Mouse (Mus musculus) midbrain, embryonic 11.5 days (tissue): ENCODE measurements at regions not wholly inside any gene's neighbourhood (a gene's known extent, or its start where the extent isn't known, plus 50 kb on each side); places are given as distances from the start of the nearest gene placed in this dataset.

Experiments used
- ATAC-seq: fragments of 200-750 bp; cut with Nextera tagmentation; 2 replicates; pipeline ENCODE4 v1.8.0; 2017; ENCODE audit warnings: moderate TSS enrichment, moderate library complexity; ENCODE audit not compliant: low FRiP score
- DNase-seq: peaks from one replicate; pipeline ENCODE4 v3.0.0; 2015; ENCODE audit warnings: low spot score; ENCODE audit errors: missing footprints
- H3K27ac ChIP-seq: fragments of 300-500 bp; sonication (generic); 2 replicates; pipeline ENCODE4 v1.5.1; 2014; ENCODE audit warnings: low read depth, low read length
- H3K27me3 ChIP-seq: fragments of 300-500 bp; sonication (generic); 2 replicates; pipeline ENCODE4 v1.6.1; 2014; ENCODE audit warnings: mild to moderate bottlenecking, low read length, moderate library complexity, mixed read lengths; ENCODE audit not compliant: control insufficient read depth, insufficient read depth
- H3K36me3 ChIP-seq: fragments of 300-500 bp; sonication (generic); 2 replicates; pipeline ENCODE4 v1.6.1; 2014; ENCODE audit warnings: mild to moderate bottlenecking, low read length, moderate library complexity, mixed read lengths; ENCODE audit not compliant: control insufficient read depth, insufficient read depth
- H3K4me1 ChIP-seq: fragments of 300-500 bp; sonication (generic); 2 replicates; pipeline ENCODE4 v1.6.1; 2014; ENCODE audit warnings: low read length; ENCODE audit not compliant: control insufficient read depth, insufficient read depth
- H3K4me2 ChIP-seq: fragments of 300-500 bp; sonication (generic); 2 replicates; pipeline ENCODE4 v1.6.1; 2014; ENCODE audit warnings: mild to moderate bottlenecking, moderate library complexity
- H3K4me3 ChIP-seq: fragments of 300-500 bp; sonication (generic); 2 replicates; pipeline ENCODE4 v1.5.1; 2014; ENCODE audit warnings: low read depth, low read length
- H3K9ac ChIP-seq: fragments of 300-500 bp; sonication (generic); 2 replicates; pipeline ENCODE4 v1.6.1; 2014; ENCODE audit warnings: low read length
- H3K9me3 ChIP-seq: fragments of 300-500 bp; sonication (generic); 2 replicates; pipeline ENCODE4 v1.6.1; 2016; ENCODE audit warnings: low read length; ENCODE audit not compliant: control insufficient read depth
- WGBS: fragments of 180-500 bp; shearing (Covaris S2); extraction: QIAGEN DNeasy Blood & Tissue Kit; methylation state at CpG from one replicate; pipeline ENCODE4 v1.1.7; 2014; 5-methylcytosine and 5-hydroxymethylcytosine counted together

DNA sequence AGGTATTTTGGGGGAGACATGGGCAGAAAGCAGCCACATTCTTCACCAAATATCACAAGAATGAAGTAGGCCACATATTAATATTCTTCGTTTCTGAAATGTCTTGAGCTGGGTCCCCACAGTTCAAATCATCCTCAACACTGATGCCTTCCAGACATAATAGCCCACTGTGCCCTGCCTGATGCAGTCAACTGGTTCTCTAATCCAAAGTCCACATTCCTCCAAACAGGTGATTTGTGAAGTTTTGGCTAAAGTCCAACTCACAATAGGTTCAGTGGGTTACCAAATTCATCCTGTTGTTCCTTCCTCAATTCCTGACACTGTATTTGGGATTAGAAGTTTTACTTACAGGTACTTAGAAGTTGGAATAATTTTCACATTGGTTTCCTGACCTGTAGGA, 485.3 kb downstream of the Kctd12 start:
- ATAC-seq (no peak), DNase-seq (no peak)
- Histone ChIP-seq H3K9me3 (no peaks in the 10 kb centered on the region), H3K27me3 (no peaks in the 10 kb centered on the region), H3K36me3 (no peaks in the 10 kb centered on the region), H3K27ac (no peak overlapping the region), H3K4me3 (no peak overlapping the region), H3K9ac (no peak overlapping the region), H3K4me2 (no peak overlapping the region), H3K4me1 (no peaks in the 10 kb centered on the region)
- WGBS, result 70% methylated on average over 1 of the region's 1 CpGs

DNA sequence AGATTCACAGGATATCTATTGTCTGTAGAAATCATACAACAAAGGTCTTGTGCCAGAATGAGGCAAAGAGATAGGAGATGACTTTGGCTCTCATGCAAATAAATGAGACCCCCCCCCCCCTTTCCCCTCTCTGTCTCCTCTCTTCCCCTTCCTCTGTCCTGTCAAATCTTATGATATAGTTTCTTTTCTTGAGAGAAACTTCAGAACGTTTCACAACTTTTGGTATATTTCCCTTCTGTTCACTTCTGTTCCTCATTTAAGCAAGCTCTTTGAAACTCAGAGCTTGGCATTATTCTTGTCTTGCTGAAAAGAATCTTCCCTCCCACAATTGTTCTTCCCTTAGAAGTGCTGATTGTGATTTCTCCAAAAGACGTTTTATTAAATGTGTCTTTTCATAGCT, 490.1 kb downstream of the Kctd12 start:
- 72% methylated on average over 2 of the region's 2 CpGs for whole genome bisulfite sequencing
- no peak for ATAC-seq
- Histone ChIP-seq H3K27me3 (no peaks in the 10 kb centered on the region), H3K4me3 (no peak overlapping the region), H3K9ac (no peak overlapping the region), H3K36me3 (no peaks in the 10 kb centered on the region), H3K9me3 (no peaks in the 10 kb centered on the region), H3K4me1 (no peaks in the 10 kb centered on the region), H3K4me2 (no peak overlapping the region), H3K27ac (no peak overlapping the region)
- DNase-seq, result no peak

DNA sequence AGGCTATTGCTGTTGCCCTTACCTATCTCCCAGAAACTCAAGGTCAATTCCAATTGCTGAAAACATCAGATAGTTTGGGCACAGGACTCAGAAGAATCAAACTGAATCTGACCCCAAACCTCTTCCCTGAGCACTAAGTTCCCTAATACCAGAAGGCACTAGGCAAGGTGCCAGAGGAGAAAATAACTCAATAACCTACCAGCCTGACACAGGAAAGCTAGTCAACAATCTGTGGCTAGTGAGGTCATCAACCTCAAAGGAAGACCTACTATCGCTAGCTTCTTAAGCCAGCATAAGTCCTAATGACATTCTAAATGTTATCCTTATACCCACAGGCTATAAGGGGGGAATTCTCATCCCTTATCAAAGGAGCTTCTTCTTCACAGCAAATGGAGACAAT, 491.2 kb downstream of the Kctd12 start:
- no peaks in the 10 kb centered on the region for H3K27me3 ChIP-seq
- H3K36me3 ChIP-seq, result no peaks in the 10 kb centered on the region
- no peak overlapping the region for H3K27ac ChIP-seq
- H3K4me2 ChIP-seq, result no peak overlapping the region
- 87% methylated on average over 1 of the region's 1 CpGs for WGBS
- no peak for DNase-seq
- no peaks in the 10 kb centered on the region for H3K9me3 ChIP-seq
- H3K4me3 ChIP-seq, result no peak overlapping the region
- H3K9ac ChIP-seq, result no peak overlapping the region
- ATAC-seq, result no peak
- H3K4me1 ChIP-seq, result no peaks in the 10 kb centered on the region

DNA sequence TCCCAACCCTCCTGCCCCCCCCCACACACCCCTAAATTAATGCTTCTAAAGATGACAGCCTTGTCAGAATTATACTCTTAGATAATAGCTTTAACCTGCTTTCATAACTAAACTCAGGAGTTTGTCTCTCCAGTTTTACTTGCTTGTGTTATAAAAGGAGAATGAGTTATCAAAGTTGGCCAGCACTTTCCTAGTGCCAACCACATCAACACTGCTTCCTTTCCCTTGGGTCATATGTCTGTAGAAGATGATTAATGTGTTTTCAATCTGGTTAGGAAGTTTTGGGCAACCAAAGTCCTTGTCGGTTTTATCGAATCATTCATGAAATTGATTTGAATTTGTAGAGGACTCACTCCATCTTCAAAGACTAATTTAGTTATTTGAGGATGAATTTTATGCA, 505.3 kb downstream of the Kctd12 start:
- Histone ChIP-seq H3K27me3 (no peaks in the 10 kb centered on the region), H3K4me1 (no peaks in the 10 kb centered on the region), H3K4me3 (no peak overlapping the region), H3K4me2 (no peak overlapping the region), H3K27ac (no peak overlapping the region), H3K9ac (no peak overlapping the region), H3K9me3 (no peaks in the 10 kb centered on the region), H3K36me3 (no peaks in the 10 kb centered on the region)
- ATAC-seq (no peak), DNase-seq (no peak)
- 94% methylated on average over 2 of the region's 2 CpGs for WGBS

DNA sequence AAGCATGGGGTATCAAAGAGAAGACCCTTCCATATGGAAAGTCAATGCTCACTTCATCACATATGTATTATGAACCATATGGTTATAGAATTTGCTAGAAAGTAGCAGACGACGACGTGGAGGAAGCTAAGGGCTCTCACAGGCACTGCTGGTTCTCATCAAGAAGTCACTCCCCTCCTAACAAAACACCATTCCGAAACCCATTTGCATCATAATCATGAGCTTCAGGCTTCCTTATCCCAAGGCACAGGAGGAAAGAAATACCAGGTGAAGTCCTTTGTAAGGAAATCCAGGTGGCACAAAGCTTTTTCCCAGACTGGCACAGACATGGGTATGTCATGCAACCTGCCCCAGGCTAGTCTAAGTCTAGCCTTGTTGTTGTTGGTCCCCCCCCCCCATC, 513.1 kb downstream of the Kctd12 start:
- Histone ChIP-seq H3K9ac (no peak overlapping the region), H3K4me2 (no peak overlapping the region), H3K9me3 (no peaks in the 10 kb centered on the region), H3K27ac (no peak overlapping the region), H3K4me1 (no peaks in the 10 kb centered on the region), H3K27me3 (no peaks in the 10 kb centered on the region), H3K36me3 (no peaks in the 10 kb centered on the region), H3K4me3 (no peak overlapping the region)
- DNase-seq, result no peak
- no peak for ATAC-seq
- WGBS, result 43% methylated on average over 4 of the region's 4 CpGs

DNA sequence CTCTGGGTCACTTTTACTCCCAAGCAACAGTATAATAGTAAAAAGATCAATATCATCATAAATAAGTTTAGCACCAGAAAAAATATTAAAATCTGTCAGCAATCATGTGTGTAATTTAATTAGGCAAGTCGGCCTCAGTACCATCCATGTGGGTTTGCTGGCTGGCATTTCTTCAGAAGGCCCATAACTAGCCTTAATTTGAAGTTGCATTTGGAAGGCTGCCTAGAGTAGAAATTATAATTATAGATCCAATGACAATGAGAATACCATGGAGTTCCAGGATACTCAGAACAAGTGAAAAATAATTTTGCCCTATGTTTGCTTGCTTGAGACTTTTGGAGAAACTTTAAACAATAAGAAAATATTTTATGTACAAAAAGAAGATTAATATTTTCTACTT, 521.4 kb downstream of the Kctd12 start:
- DNase-seq (no peak), ATAC-seq (no peak)
- H3K27me3 ChIP-seq, result no peaks in the 10 kb centered on the region
- no peaks in the 10 kb centered on the region for H3K4me1 ChIP-seq
- H3K9ac ChIP-seq, result no peak overlapping the region
- 93% methylated on average over 1 of the region's 1 CpGs for WGBS
- no peaks in the 10 kb centered on the region for H3K36me3 ChIP-seq
- no peak overlapping the region for H3K27ac ChIP-seq
- no peaks in the 10 kb centered on the region for H3K9me3 ChIP-seq
- H3K4me3 ChIP-seq, result no peak overlapping the region
- no peak overlapping the region for H3K4me2 ChIP-seq

DNA sequence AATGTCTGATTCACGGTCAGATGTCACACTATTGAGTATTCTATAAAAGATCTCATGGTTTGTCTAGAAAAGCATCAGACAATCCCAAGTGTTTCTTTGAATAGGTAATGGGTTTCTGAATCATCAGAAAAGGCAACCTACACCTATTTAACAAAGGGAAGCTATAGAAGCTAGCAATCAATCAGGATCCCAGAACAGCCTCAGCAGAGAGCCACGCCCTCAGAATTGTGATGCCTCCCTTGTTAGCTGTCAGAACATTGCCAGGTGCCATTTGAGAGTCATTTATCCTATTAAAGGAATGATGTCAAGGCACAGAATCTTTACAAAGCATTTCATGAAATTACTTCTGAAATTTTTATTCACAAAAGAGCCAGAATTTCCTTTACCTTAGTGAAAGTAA, 542.7 kb downstream of the Kctd12 start:
- Histone ChIP-seq H3K4me2 (no peak overlapping the region), H3K4me1 (no peaks in the 10 kb centered on the region), H3K27ac (no peak overlapping the region), H3K27me3 (no peaks in the 10 kb centered on the region), H3K4me3 (no peak overlapping the region), H3K36me3 (no peaks in the 10 kb centered on the region), H3K9me3 (no peaks in the 10 kb centered on the region), H3K9ac (no peak overlapping the region)
- ATAC-seq, result no peak
- no peak for DNase-seq
- 74% methylated on average over 2 of the region's 2 CpGs for WGBS

DNA sequence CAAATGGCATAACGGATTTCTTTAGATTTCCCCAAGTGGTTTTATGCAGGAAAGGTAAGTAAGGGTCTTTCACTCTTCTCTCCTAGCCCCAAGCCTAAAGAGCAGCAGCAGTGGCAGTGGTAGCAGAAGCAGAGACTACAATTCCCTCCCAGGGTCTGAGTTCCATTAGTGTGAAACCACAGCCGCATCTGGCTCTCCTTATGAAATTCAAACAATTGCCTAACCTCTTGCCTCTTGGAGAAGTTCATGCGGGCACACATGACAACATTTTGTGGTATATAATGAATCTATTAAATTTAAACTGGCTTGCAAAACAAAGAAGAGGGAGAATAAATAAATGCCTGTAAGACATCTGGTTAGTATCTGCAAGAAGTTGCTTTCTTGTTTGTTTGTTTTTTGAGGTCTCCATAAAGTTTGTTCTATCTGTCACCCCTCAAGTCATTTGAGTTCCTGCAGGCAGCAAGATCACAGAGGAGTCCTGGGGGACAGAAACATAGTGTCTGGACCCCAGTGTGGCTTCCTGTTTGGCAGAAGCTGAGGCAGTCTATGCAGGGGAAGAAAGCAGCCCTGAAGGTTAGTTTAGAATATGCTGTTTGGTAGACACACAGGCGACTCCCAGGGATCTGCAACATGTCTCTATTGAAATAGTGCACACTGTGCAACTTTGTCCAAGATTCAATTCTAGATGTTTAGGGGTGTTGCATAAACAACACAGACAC, 578.9 kb downstream of the Kctd12 start:
- Histone ChIP-seq H3K36me3 (no peaks in the 10 kb centered on the region), H3K9me3 (no peaks in the 10 kb centered on the region), H3K9ac (no peak overlapping the region), H3K27me3 (no peaks in the 10 kb centered on the region), H3K4me3 (no peak overlapping the region), H3K4me2 (no peak overlapping the region), H3K27ac (no peak overlapping the region), H3K4me1 (no peaks in the 10 kb centered on the region)
- ATAC-seq (no peak), DNase-seq (no peak)
- 75% methylated on average over 4 of the region's 4 CpGs for WGBS

DNA sequence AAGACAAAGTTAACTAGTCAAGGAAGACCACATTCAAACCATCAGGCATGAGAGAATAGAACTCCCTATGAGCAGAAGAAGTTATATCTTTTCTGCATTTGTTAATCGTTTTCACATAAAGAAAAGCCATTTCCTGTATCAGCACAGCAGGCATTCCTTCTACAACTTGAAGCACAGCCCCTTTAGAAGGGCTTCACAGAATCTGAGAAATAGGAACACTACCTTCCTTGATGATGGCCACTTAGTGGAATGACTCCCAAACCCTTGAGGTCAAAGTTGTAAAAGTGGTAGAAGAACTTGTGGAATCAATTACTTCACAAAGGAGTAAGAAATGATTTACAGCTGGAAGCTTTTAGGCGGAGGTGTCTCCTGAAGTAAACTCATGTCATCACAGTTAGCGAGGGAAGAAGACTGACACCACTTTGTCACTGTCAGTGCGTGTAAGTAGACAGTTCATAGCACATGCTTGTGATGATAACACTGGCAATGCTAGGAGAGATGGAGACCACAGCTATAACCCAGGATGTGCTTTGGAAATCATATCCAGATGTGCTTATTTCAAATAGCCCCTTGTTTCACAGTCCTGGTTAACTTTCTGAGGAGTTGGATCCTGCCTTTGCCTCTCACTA, 580.3 kb downstream of the Kctd12 start:
- ATAC-seq (no peak), DNase-seq (no peak)
- no peak overlapping the region for H3K27ac ChIP-seq
- 74% methylated on average over 4 of the region's 4 CpGs for WGBS
- no peaks in the 10 kb centered on the region for H3K27me3 ChIP-seq
- no peak overlapping the region for H3K4me3 ChIP-seq
- H3K4me1 ChIP-seq, result no peaks in the 10 kb centered on the region
- H3K4me2 ChIP-seq, result no peak overlapping the region
- H3K9ac ChIP-seq, result no peak overlapping the region
- H3K36me3 ChIP-seq, result no peaks in the 10 kb centered on the region
- H3K9me3 ChIP-seq, result no peaks in the 10 kb centered on the region
